Mouse (Mus musculus) heart, adult 11 months (tissue): ENCODE results near the gene Limch1.
A peak's percentile ranks its signal among the peaks of the same experiment; 100 is the strongest.

Experiments
- DNase-seq: peaks from one replicate; pipeline ENCODE4 v3.0.0; 2022

The Limch1 gene

DNA sequence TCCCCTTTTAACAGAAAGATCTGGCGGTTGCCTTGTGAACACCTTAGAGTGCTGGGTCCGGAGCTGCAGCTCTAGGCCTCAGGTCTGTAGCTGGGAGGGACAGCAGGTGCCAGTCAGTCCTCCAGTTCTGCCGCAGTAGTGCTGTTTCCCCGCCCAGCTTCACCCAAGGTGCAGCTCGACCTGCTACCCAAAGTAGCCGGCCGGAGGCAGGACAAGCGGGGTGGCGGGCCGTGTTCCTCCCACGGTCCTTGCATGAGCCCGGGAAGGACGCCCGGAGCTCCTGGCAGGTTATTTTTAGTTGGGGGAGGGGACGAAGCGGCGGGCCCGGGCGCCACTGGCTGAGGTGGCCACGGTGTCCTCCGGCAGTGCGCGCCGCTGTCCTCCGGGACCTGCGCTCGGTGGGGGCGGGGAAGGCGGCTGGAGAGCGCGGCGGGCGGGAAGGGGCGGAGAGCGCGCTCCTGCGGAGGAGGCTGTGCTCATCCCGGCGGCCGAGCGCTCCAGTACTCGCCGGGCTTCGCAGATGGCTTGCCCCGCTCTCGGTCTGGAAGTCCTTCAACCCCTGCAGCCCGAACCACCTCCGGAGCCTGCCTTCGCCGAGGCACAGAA, at the start of gene Limch1:
Gene Limch1, plus strand, starts transcription at position 438 of the 606 bp plus-strand sequence.
- peak; percentile 99 for DNase-seq

GRCm38 (mm10) chr5:66697119-66697518, 48.5 kb upstream of the Limch1 start:
- DNase-seq, result no peak

DNA sequence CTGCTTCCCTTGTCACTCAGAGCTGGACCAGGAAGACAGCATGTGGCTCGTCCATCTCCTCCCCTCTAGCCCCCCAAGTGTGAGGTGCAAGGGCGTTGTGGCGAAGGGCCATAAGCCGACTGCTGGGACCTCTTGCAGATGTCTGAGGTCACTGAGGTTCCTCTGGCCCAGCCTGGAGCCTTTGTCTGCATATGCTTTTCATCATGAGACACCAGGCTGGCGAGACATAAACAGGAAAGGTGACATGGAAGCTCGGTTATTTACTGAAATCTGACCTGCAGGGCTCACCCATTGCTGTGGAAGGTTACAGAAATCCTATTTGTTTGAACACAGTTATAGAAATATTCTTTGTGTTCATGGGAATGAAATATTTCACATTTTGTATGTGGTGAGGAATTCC, 45.7 kb upstream of the Limch1 start:
- DNase-seq, result peak; percentile 71

DNA sequence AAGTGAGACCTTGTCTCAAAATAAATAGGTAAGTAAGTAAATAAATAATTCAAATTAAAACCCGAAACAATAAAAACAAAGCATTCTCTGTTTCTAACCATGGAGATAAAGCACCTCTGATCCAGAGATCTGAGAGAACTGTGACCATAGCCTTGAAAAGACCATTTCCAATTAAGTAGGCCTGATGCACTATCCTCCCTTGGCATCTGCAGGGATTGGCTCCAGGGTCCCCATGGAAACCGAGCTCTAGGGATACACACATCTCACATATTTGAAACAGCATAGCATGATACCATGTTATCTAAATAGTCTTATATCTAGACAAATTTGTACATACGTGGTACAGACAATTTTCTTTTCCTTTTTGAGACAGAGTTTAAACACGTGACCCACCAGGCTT, 43.7 kb upstream of the Limch1 start:
- DNase-seq, result peak; percentile 54

- peak; percentile 91 for DNase-seq
These were observed 42.2 kb upstream of the Limch1 start for GRCm38 (mm10) chr5:66703317-66704004.

DNA sequence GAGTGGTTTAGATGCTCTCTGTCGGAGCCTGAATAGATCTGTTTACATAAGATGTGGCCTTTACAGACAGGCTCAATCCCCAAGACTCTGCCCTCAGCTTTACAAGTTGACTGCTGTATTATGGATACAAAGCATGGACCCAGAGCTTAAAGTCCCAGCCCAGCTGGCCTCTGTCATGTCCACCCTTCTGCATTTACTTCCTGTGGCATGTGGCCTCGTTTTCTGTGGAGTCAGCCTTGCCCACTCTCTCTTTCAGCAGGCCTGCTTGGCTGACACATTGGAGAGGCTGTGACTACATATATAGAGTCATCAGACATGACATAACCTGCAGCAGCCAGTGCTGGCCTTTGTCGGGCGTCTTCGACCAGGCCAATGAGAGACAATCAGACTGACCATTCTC, 37.8 kb upstream of the Limch1 start:
- peak; percentile 79 for DNase-seq

GRCm38 (mm10) chr5:66710445-66711019, 35.1 kb upstream of the Limch1 start:
- DNase-seq, result peak; percentile 76

GRCm38 (mm10) chr5:66712801-66713200, 32.8 kb upstream of the Limch1 start:
- DNase-seq, result peak; percentile 89

- DNase-seq, result no peak
These were observed 30.1 kb upstream of the Limch1 start for GRCm38 (mm10) chr5:66715498-66715931.

DNA sequence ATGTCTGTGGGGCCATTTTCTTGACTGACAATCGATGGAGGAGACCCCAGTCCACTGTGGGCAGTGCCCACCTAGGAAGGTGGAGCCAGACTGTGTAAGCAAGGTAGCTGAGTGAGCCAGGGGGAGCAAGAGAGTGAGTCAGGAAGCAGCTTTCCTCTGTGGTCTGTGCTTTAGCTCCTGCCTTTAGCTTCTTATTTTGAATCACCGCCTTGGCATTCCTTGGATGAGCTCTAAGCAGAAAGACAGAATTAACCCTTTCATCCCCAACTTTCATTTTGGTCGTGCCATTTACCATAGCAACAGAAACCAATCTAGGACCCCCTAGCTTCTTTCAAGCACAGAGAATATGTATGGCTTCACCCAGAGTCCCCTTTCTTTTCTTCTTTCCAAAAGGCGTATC, 27.7 kb upstream of the Limch1 start:
- no peak for DNase-seq

DNA sequence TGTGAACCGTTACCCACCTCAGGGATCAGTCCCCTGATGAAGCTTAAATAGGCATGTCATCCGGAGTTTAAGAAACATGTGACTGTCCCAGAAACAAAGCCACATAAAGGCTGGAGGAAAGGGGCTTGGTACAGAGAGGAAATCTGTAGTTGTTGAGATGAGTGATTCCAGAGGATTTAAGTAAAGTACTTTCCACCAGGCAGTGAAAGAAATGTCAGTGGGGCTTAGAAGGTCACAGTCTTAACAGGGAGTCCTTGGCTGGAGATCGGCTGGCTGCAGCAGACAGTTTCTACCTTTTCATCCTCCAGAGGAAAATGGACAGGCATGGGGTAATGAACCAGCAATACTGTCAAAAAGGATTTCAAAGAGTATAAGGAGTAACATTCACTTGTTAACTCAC, 27.2 kb upstream of the Limch1 start:
- DNase-seq, result no peak

GRCm38 (mm10) chr5:66718880-66719279, 26.7 kb upstream of the Limch1 start:
- no peak for DNase-seq

DNA sequence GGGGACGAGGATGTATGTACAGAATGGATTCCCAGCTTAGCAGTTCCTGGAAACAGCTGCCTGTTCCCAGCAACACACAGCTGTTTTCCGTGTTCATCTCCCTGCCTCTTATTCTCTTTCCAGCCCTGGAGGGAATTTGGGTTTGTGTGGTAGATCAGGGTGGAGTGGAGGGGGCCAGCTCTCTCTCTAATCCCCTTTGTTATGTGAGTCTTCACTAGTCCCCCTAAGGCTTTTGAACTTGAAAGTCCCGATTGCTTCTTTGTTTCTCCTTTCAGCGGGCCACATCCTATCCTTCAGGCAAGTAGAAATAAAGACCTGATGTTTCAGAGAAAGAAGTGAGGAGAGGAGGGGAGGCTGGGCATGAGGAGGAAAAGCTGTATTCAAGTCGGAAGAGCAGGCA, 24.7 kb upstream of the Limch1 start:
- no peak for DNase-seq

DNA sequence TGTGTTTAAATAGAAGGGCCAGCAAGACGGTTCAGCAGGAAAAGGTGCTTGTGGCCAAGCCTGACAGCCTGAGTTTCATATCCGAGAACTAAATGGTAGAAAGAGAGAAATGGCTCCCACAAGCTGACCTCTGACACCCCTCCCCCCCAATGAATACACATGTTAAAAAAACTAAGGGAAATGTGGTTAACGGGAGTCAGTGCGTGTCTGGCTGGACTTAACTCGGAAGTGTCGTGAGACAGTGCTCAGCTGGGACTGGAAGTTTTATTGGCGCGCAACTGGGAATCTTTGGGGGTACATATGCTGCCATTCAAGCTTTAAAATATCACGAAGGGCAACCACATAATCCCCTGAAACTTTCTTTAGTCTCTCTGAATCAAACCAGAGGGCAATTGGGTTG, 23.0 kb upstream of the Limch1 start:
- DNase-seq, result no peak

DNA sequence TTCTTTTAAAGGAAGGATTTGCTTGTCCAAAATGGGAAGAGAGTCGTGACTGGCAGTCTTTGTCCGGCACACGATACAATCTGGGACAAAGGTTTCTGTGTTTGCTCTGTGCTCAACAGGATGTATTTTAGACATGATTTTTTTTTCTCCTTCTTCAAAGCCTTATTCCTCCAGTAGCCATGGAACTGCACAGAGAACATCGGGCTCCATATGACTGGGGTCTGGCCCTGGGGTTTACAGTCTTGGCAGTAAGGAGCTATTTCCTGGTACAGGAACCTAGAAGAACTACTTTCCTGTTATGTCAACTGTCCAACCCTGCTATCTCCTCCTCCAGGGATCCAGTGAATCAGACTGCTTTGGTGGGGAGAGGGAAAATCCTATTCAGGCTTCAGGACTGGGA, 22.6 kb upstream of the Limch1 start:
- no peak for DNase-seq

DNA sequence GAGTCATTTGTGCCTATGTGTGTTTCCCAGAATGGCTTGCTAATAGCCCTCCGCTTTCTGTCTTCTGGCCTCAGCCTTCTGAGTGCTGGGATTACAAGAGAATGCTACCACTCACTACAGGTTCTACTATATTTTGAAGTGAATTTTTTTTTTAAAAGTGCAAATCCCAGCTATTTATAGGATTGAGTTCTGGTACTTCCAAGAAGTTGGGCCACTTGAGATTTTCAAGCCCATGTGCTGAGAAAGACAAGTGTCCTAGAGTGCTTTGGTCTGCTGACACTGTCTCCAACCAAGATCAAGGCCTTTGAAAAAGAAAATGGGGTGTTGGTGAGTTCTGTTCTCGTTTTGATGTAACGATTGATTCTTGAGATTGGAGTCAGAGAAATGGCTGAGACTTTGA, 22.0 kb upstream of the Limch1 start:
- no peak for DNase-seq

DNA sequence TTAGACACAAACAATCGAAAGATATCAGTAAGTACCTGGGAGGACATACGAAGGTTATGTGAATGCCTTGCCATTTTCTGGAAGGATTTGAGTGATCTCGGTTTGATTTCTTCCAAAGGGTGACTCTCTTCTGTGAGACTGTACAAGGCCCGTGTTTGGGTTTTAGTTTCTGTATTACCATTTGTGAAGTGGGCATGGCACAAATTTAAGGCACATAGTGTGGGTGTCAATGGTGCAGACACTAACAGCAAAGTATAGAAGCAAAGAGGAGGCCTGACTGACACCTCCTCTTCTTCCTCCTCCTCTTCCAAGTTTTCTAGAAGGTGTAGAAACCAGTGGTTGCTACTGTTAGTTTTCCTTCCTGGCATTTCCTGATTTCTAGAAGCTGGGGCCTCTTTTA, 16.3 kb upstream of the Limch1 start:
- no peak for DNase-seq

GRCm38 (mm10) chr5:66730621-66731301, 14.9 kb upstream of the Limch1 start:
- peak; percentile 72 for DNase-seq

DNA sequence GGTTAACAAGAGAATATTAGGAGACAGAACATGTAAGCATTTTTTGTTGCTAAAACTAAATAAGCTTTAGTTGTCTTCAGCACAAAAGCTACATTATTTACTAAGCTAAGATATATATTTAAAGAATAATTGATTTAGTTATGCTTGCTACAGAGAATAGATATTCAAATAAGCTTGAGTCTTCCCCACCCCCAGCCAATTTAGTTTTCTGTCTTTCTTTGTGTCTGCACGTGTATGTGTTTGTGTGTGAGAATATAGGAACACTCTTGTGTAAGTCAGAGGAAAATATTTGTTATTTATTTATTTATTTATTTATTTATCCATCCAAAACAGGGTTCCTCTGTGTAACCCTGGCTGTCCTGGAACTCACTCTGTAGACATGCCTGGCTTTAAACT, 14.3 kb upstream of the Limch1 start:
- no peak for DNase-seq

GRCm38 (mm10) chr5:66733556-66733955, 12.1 kb upstream of the Limch1 start:
- no peak for DNase-seq

DNA sequence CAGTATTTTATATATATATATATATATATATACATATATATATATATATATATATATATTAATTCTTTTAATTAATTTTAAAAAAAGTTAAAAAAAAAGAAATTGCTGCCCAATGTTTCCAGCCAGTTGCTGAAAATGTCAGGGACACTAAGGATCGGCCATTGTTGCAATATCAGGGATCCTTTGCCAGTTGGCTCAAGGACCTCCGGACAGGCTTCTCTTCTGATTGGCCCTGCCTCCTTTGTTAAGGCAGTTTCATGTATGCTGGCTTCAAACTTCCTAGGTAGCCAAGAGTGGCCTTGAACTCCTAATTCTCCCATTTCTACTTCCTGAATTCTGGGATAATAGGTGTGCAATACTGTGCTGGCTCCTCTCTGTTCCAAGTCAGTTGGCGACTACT, 6.3 kb upstream of the Limch1 start:
- DNase-seq, result no peak

GRCm38 (mm10) chr5:66745996-66746681, 512 bp downstream of the Limch1 start:
- peak; percentile 96 for DNase-seq

- DNase-seq, result peak; percentile 89
These were observed 1.1 kb downstream of the Limch1 start for GRCm38 (mm10) chr5:66746761-66747160.
